ENCODE assay signal across 7 mouse cellular contexts in genomic region chr17:66123816-66124610, GRCm38 (mm10). TPM values are rescaled to one million over a fixed set of nuclear protein-coding genes. Genes with fewer than 3 reads are reported as not detected.
DNase-seq lines count a peak whose midpoint lies in the region; ATAC-seq and TF ChIP-seq lines count a peak whose summit lies in the region.

No protein-coding gene starts in this region.

- no peak for TF ChIP-seq CTCF in kidney, postnatal 0 days (IDR thresholded peaks at IDR 0.05; ENCODE audit: low read depth)

- WGBS in embryonic facial prominence, embryonic 15.5 days: 1% methylated on average over 20 of the region's 20 CpGs
- under 1% methylated on average over 20 of the region's 20 CpGs for WGBS in kidney, postnatal 0 days

- no peaks in the 10 kb centered on the region for H3K27me3 ChIP-seq in embryonic facial prominence, embryonic 15.5 days
- H3K27me3 ChIP-seq in kidney, postnatal 0 days (ENCODE audit: insufficient read depth, low read length): no peaks in the 10 kb centered on the region

- peaks cover 15% of the 10 kb centered on the region; the same call in 1 of the 2 replicates for H3K4me1 ChIP-seq in embryonic facial prominence, embryonic 15.5 days
- no peaks in the 10 kb centered on the region; the same call in 1 of the 2 replicates for H3K4me1 ChIP-seq in kidney, postnatal 0 days (replicated peaks; ENCODE audit: insufficient read depth, low read length)

- no peak for ATAC-seq in embryonic facial prominence, embryonic 15.5 days (ENCODE audit: insufficient number of reproducible peaks, low FRiP score, low TSS enrichment, low read depth)
- peak; percentile 23; the same call in 1 of the 2 replicates for ATAC-seq in kidney, postnatal 0 days (replicated peaks; ENCODE audit: low FRiP score, low read depth)

- H3K9me3 ChIP-seq in embryonic facial prominence, embryonic 15.5 days (replicated peaks): no peaks in the 10 kb centered on the region
- no peaks in the 10 kb centered on the region for H3K9me3 ChIP-seq in kidney, postnatal 0 days (replicated peaks; ENCODE audit: low read length)

- peak overlapping the region; percentile 86 for H3K27ac ChIP-seq in embryonic facial prominence, embryonic 15.5 days (replicated peaks)
- peak overlapping the region; percentile 85 for H3K27ac ChIP-seq in kidney, postnatal 0 days

- peak overlapping the region; percentile 73 for H3K4me2 ChIP-seq in embryonic facial prominence, embryonic 15.5 days (replicated peaks)
- peak overlapping the region; percentile 78 for H3K4me2 ChIP-seq in kidney, postnatal 0 days (ENCODE audit: low read length)

- H3K36me3 ChIP-seq in embryonic facial prominence, embryonic 15.5 days: peaks cover 26% of the 10 kb centered on the region
- peaks cover 21% of the 10 kb centered on the region for H3K36me3 ChIP-seq in kidney, postnatal 0 days (ENCODE audit: insufficient read depth, low read length)

- peak; percentile 43 for DNase-seq in 3134 (ENCODE audit: extremely low read depth, insufficient read length, low spot score)
- DNase-seq in 3T3-L1 (ENCODE audit: low read depth, low spot score): peak; percentile 57
- peak; percentile 48 for DNase-seq in kidney, postnatal 0 days (ENCODE audit: low spot score)
- DNase-seq in neural tube, embryonic 10.5 days (ENCODE audit: extremely low spot score, low spot score): peak; percentile 41
- DNase-seq in urinary bladder, postnatal 36 days (ENCODE audit: low spot score in 2 of 2): no peak
- no peak for DNase-seq in cerebellum, postnatal 36 days

- H3K9ac ChIP-seq in embryonic facial prominence, embryonic 15.5 days: peak overlapping the region; percentile 69
- H3K9ac ChIP-seq in kidney, postnatal 0 days (ENCODE audit: low read depth, low read length): peak overlapping the region; percentile 59

- peak overlapping the region; percentile 92 for H3K4me3 ChIP-seq in embryonic facial prominence, embryonic 15.5 days (replicated peaks)
- peak overlapping the region; percentile 86 for H3K4me3 ChIP-seq in kidney, postnatal 0 days (replicated peaks; ENCODE audit: low read depth, low read length)

RNA-seq across cellular contexts. Expression of gene Ddx11, which starts 0.7 kb away (rescaled TPM):
- polyA plus RNA-seq in embryonic facial prominence, embryonic 15.5 days (2015; fragmentation: Nextera tagmentation; extraction: Ambion mirVana): 15.0 and 16.9 TPM in 2 replicates
- 5.6 and 6.8 TPM in 2 replicates for polyA plus RNA-seq in kidney, postnatal 0 days (2015; fragmentation: Nextera tagmentation; extraction: Ambion mirVana)

RNA-seq across cellular contexts. Expression of gene Washc1, which starts 12.7 kb away (rescaled TPM):
- polyA plus RNA-seq in embryonic facial prominence, embryonic 15.5 days (2015; fragmentation: Nextera tagmentation; extraction: Ambion mirVana): 41.4 TPM in 2 replicates
- 41.6 and 43.7 TPM in 2 replicates for polyA plus RNA-seq in kidney, postnatal 0 days (2015; fragmentation: Nextera tagmentation; extraction: Ambion mirVana)

RNA-seq across cellular contexts. Expression of gene Ndufv2, which starts 22.7 kb away (rescaled TPM):
- 278 and 302 TPM in 2 replicates for polyA plus RNA-seq in embryonic facial prominence, embryonic 15.5 days (2015; fragmentation: Nextera tagmentation; extraction: Ambion mirVana)
- 536 and 576 TPM in 2 replicates for polyA plus RNA-seq in kidney, postnatal 0 days (2015; fragmentation: Nextera tagmentation; extraction: Ambion mirVana)

RNA-seq across cellular contexts. Expression of gene Ankrd12, which starts 47.1 kb away (rescaled TPM):
- polyA plus RNA-seq in embryonic facial prominence, embryonic 15.5 days (2015; fragmentation: Nextera tagmentation; extraction: Ambion mirVana): 29.8 and 32.9 TPM in 2 replicates
- 22.8 and 26.4 TPM in 2 replicates for polyA plus RNA-seq in kidney, postnatal 0 days (2015; fragmentation: Nextera tagmentation; extraction: Ambion mirVana)

Comparison
In these comparisons a context has a peak if more than half of its experiments do, and no peak if none do; other contexts are left out.
1. DNase-seq: peak in 3134 (single experiment), 3T3-L1 (single experiment), kidney, postnatal 0 days (single experiment) and neural tube, embryonic 10.5 days (single experiment); none in urinary bladder, postnatal 36 days (0 of 2) and cerebellum, postnatal 36 days (0 of 2).